Mouse (Mus musculus): Measurements from ENCODE around the gene Baiap2.

DNA sequence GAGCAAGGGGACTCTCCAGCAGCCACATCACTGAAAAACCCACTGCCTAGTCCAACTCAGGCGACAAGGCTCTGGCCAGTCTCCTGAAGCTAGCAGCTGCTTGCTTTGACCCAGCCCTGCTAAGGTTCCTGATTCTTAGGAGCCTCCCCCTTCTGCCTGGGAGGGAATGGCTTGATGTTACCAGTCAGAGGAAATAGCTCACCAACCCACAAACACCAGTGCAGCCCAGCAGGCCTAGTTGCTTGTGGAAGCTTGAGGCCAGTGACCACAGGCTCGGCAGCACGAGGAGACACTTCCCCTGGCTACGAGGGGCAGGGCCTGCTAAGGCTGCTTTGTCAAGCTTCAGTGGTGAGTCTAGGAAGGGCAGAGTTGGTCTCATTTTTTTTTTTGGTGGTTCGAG is 17.4 kb upstream of the Baiap2 start:
- TF ChIP-seq CTCF (IDR thresholded peaks at IDR 0.05; ENCODE audit: control insufficient read depth, insufficient read depth, insufficient read length), result no peak
- no peak for TF ChIP-seq FOSL1 (IDR thresholded peaks at IDR 0.05; ENCODE audit: insufficient read depth, low read length, poor library complexity, severe bottlenecking)
- TF ChIP-seq CEBPB (IDR thresholded peaks at IDR 0.05; ENCODE audit: low read depth), result no peak
- TF ChIP-seq MAX (IDR thresholded peaks at IDR 0.05), result peak; percentile 83
